Mouse (Mus musculus) hindbrain, postnatal 0 days (tissue): Measurements from ENCODE around the gene Fgfr2. TPM values are rescaled to one million over a fixed set of nuclear protein-coding genes. Genes with fewer than 3 reads are reported as not detected.

Experiments used
- ATAC-seq: fragments of 200-750 bp; cut with Nextera tagmentation; 2 replicates; pipeline ENCODE4 v1.8.0; 2017; ENCODE audit warnings: mild to moderate bottlenecking, moderate TSS enrichment, moderate library complexity
- DNase-seq: peaks from one replicate; pipeline ENCODE4 v3.0.0-alpha.2; 2015; ENCODE audit warnings: low spot score
- H3K27ac ChIP-seq: fragments of 300-500 bp; sonication (generic); 2 replicates; pipeline ENCODE4 v1.5.1; 2014; ENCODE audit warnings: mild to moderate bottlenecking
- H3K27me3 ChIP-seq: fragments of 300-500 bp; sonication (generic); 2 replicates; pipeline ENCODE4 v1.6.1; 2014; ENCODE audit warnings: low read length, mixed read lengths; ENCODE audit not compliant: insufficient read depth
- H3K36me3 ChIP-seq: fragments of 300-500 bp; sonication (generic); 2 replicates; pipeline ENCODE4 v1.6.1; 2014; ENCODE audit warnings: low read length, mixed read lengths; ENCODE audit not compliant: insufficient read depth
- H3K4me1 ChIP-seq: fragments of 300-500 bp; sonication (generic); 2 replicates; pipeline ENCODE4 v1.6.1; 2014; ENCODE audit warnings: antibody characterized with exemption, low read length, mixed read lengths; ENCODE audit not compliant: insufficient read depth
- H3K4me2 ChIP-seq: fragments of 300-500 bp; sonication (generic); 2 replicates; pipeline ENCODE4 v1.6.1; 2014; ENCODE audit warnings: low read depth, mild to moderate bottlenecking, low read length, moderate library complexity, mixed read lengths
- H3K4me3 ChIP-seq: fragments of 300-500 bp; sonication (generic); 2 replicates; pipeline ENCODE4 v1.5.1; 2014; ENCODE audit warnings: low read length
- H3K9ac ChIP-seq: fragments of 300-500 bp; sonication (generic); replicated peaks from 2 replicates; pipeline ENCODE4 v1.6.1; 2014; ENCODE audit warnings: mild to moderate bottlenecking, low read length, moderate library complexity, mixed read lengths
- H3K9me3 ChIP-seq: fragments of 300-500 bp; sonication (generic); 2 replicates; pipeline ENCODE4 v1.6.1; 2016; ENCODE audit warnings: low read length, mixed read lengths
- CTCF ChIP-seq: IDR thresholded peaks from 2 replicates; pipeline ENCODE4 v1.5.1; 2016; ENCODE audit warnings: antibody characterized with exemption, control low read depth, low read depth
- WGBS: fragments of 180-500 bp; shearing (Covaris S2); extraction: QIAGEN DNeasy Blood & Tissue Kit; methylation state at CpG from one replicate; pipeline ENCODE4 v1.1.7; 2014; 5-methylcytosine and 5-hydroxymethylcytosine counted together
- polyA plus RNA-seq: library from polyadenylated mRNA; unstranded; fragments of >200 nt; fragmentation: Nextera tagmentation; extraction: Ambion mirVana; gene quantifications from 2 replicates; pipeline ENCODE4 v1.2.1, GENCODE M21; 2015
- total RNA-seq: library from RNA; depleted of rRNA; stranded (reverse); fragments of >200 nt; gene quantifications from 2 replicates; pipeline ENCODE4 v1.2.3, GENCODE M21; 2014

The Fgfr2 gene
- total and polyA plus RNA-seq, 2 experiments from 2014 or later: 17.3 to 49.0 TPM

- DNase-seq (no peak), ATAC-seq (no peak)
- Histone ChIP-seq H3K4me1 (no peaks in the 10 kb centered on the region), H3K4me3 (no peak overlapping the region), H3K9ac (no peak overlapping the region), H3K27ac (no peak overlapping the region), H3K9me3 (no peaks in the 10 kb centered on the region), H3K36me3 (peaks cover 7% of the 10 kb centered on the region; the same call in 1 of the 2 replicates), H3K4me2 (no peak overlapping the region), H3K27me3 (no peaks in the 10 kb centered on the region)
- 93% methylated on average over 3 of the region's 3 CpGs for WGBS
- TF ChIP-seq CTCF: no peak
These were observed 280.0 kb downstream of the Fgfr2 start for GRCm38 (mm10) chr7:132843152-132843551.

- DNase-seq (no peak), ATAC-seq (no peak)
- TF ChIP-seq CTCF: no peak
- Histone ChIP-seq H3K27me3 (no peaks in the 10 kb centered on the region), H3K4me3 (no peak overlapping the region), H3K9ac (no peak overlapping the region), H3K4me1 (no peaks in the 10 kb centered on the region), H3K36me3 (peaks cover 3% of the 10 kb centered on the region; the same call in 1 of the 2 replicates), H3K4me2 (no peak overlapping the region), H3K27ac (no peak overlapping the region), H3K9me3 (no peaks in the 10 kb centered on the region)
- 100% methylated on average over 1 of the region's 1 CpGs for WGBS
These were observed 280.7 kb downstream of the Fgfr2 start for GRCm38 (mm10) chr7:132842455-132842854.

GRCm38 (mm10) chr7:132841287-132841686 lies 281.9 kb downstream of the Fgfr2 start:
- no peak for TF ChIP-seq CTCF
- Histone ChIP-seq H3K27ac (no peak overlapping the region), H3K4me1 (no peaks in the 10 kb centered on the region), H3K4me3 (no peak overlapping the region), H3K4me2 (no peak overlapping the region), H3K36me3 (peaks cover 3% of the 10 kb centered on the region; the same call in 1 of the 2 replicates), H3K27me3 (no peaks in the 10 kb centered on the region), H3K9me3 (no peaks in the 10 kb centered on the region), H3K9ac (no peak overlapping the region)
- 72% methylated on average over 5 of the region's 5 CpGs for WGBS
- DNase-seq (no peak), ATAC-seq (no peak)

- 76% methylated on average over 4 of the region's 4 CpGs for WGBS
- H3K9me3 ChIP-seq: no peaks in the 10 kb centered on the region
- H3K9ac ChIP-seq: no peak overlapping the region
These were observed 292.2 kb downstream of the Fgfr2 start for GRCm38 (mm10) chr7:132830955-132831354.

GRCm38 (mm10) chr7:132824346-132825022 lies 298.7 kb downstream of the Fgfr2 start:
- 23% methylated on average over 1 of the region's 1 CpGs for WGBS
- TF ChIP-seq CTCF: no peak
- H3K27ac ChIP-seq: no peak overlapping the region
- peaks cover 21% of the 10 kb centered on the region for H3K36me3 ChIP-seq
- H3K9ac ChIP-seq: no peak overlapping the region
- no peaks in the 10 kb centered on the region for H3K4me1 ChIP-seq
- ATAC-seq: no peak
- no peaks in the 10 kb centered on the region for H3K27me3 ChIP-seq
- H3K9me3 ChIP-seq: no peaks in the 10 kb centered on the region
- no peak for DNase-seq
- no peak overlapping the region for H3K4me2 ChIP-seq
- no peak overlapping the region for H3K4me3 ChIP-seq

More at GRCm38 (mm10) chr7:132830955-132831354, 292.2 kb downstream of the Fgfr2 start:
- DNase-seq: no peak
- no peak for ATAC-seq
- Histone ChIP-seq H3K4me2 (no peak overlapping the region), H3K4me1 (no peaks in the 10 kb centered on the region), H3K36me3 (peaks cover 26% of the 10 kb centered on the region), H3K4me3 (no peak overlapping the region), H3K27me3 (no peaks in the 10 kb centered on the region), H3K27ac (no peak overlapping the region)
- no peak for TF ChIP-seq CTCF

GRCm38 (mm10) chr7:132823832-132824231 lies 299.3 kb downstream of the Fgfr2 start:
- Histone ChIP-seq H3K27me3 (no peaks in the 10 kb centered on the region), H3K4me1 (no peaks in the 10 kb centered on the region), H3K9ac (no peak overlapping the region), H3K36me3 (peaks cover 20% of the 10 kb centered on the region), H3K9me3 (no peaks in the 10 kb centered on the region), H3K4me2 (no peak overlapping the region), H3K27ac (no peak overlapping the region), H3K4me3 (no peak overlapping the region)
- no peak for ATAC-seq
- no peak for TF ChIP-seq CTCF
- DNase-seq: no peak

GRCm38 (mm10) chr7:132820692-132821091 lies 302.5 kb downstream of the Fgfr2 start:
- Histone ChIP-seq H3K4me1 (no peaks in the 10 kb centered on the region), H3K36me3 (peaks cover 5% of the 10 kb centered on the region; the same call in 1 of the 2 replicates), H3K27ac (no peak overlapping the region), H3K9ac (no peak overlapping the region), H3K9me3 (no peaks in the 10 kb centered on the region), H3K4me2 (no peak overlapping the region), H3K27me3 (no peaks in the 10 kb centered on the region), H3K4me3 (no peak overlapping the region)
- 69% methylated on average over 3 of the region's 3 CpGs for WGBS
- ATAC-seq: no peak
- TF ChIP-seq CTCF: no peak
- no peak for DNase-seq
